In genomic region chr12:92120164-92120815, GRCm38 (mm10) we compare ENCODE assay signal across 22 mouse cellular contexts.
DNase-seq lines count a peak whose midpoint lies in the region; ATAC-seq and TF ChIP-seq lines count a peak whose summit lies in the region.
"Had no signal": no experiment of that assay in that cellular context is flagged by ENCODE, and none has a peak within 500 bp of the region (broad histone marks: within the 10 kb centered on the region; RNA-seq: fewer than 3 reads in every experiment).

No protein-coding gene starts in this region.

- intact Hi-C loops in gastrocnemius, postnatal 36 days (cut with DNase I): no loop called here

- H3K4me1 ChIP-seq in heart, embryonic 10.5 days: no peaks in the 10 kb centered on the region
- H3K4me1 ChIP-seq in limb, embryonic 14.5 days (ENCODE audit: control insufficient read depth, insufficient read depth, low read length): no peaks in the 10 kb centered on the region
- no peaks in the 10 kb centered on the region for H3K4me1 ChIP-seq in neural tube, embryonic 15.5 days
- H3K4me1 ChIP-seq: embryonic facial prominence, embryonic 15.5 days; forebrain, embryonic 10.5 days; heart, embryonic 13.5 days; hindbrain, embryonic 10.5 days had no signal

- H3K9me3 ChIP-seq in heart, embryonic 10.5 days: no peaks in the 10 kb centered on the region
- no peaks in the 10 kb centered on the region for H3K9me3 ChIP-seq in limb, embryonic 14.5 days (ENCODE audit: control insufficient read depth, low read length)
- H3K9me3 ChIP-seq in neural tube, embryonic 15.5 days (replicated peaks): no peaks in the 10 kb centered on the region
- H3K9me3 ChIP-seq: embryonic facial prominence, embryonic 15.5 days; forebrain, embryonic 10.5 days; hindbrain, embryonic 10.5 days had no signal

- H3K27ac ChIP-seq in heart, embryonic 10.5 days: no peak overlapping the region
- no peak overlapping the region for H3K27ac ChIP-seq in limb, embryonic 14.5 days (replicated peaks; ENCODE audit: low read depth, low read length)
- H3K27ac ChIP-seq in neural tube, embryonic 15.5 days (replicated peaks): no peak overlapping the region
- H3K27ac ChIP-seq: embryonic facial prominence, embryonic 15.5 days; forebrain, embryonic 10.5 days; heart, embryonic 13.5 days; hindbrain, embryonic 10.5 days; hindbrain, embryonic 14.5 days had no signal

- H3K36me3 ChIP-seq in heart, embryonic 10.5 days: no peaks in the 10 kb centered on the region
- no peaks in the 10 kb centered on the region for H3K36me3 ChIP-seq in limb, embryonic 14.5 days (ENCODE audit: control insufficient read depth, insufficient read depth, low read length)
- no peaks in the 10 kb centered on the region for H3K36me3 ChIP-seq in neural tube, embryonic 15.5 days
- H3K36me3 ChIP-seq: embryonic facial prominence, embryonic 15.5 days; forebrain, embryonic 10.5 days; heart, embryonic 13.5 days; hindbrain, embryonic 10.5 days had no signal

- H3K4me2 ChIP-seq in limb, embryonic 14.5 days (replicated peaks; ENCODE audit: low read depth, low read length, severe bottlenecking): no peak overlapping the region
- H3K4me2 ChIP-seq in neural tube, embryonic 15.5 days: no peak overlapping the region
- H3K4me2 ChIP-seq: embryonic facial prominence, embryonic 15.5 days; heart, embryonic 13.5 days; hindbrain, embryonic 14.5 days had no signal

- peak; percentile 24 for DNase-seq in gastrocnemius, postnatal 25 days
- DNase-seq in gastrocnemius, postnatal 36 days: no peak
- peak; percentile 5 for DNase-seq in heart, postnatal 4 days
- no peak for DNase-seq in heart, embryonic 10.5 days (ENCODE audit: low spot score)
- peak; percentile 60 for DNase-seq in limb, embryonic 14.5 days (ENCODE audit: low spot score)
- peak; percentile 8 for DNase-seq in skeletal muscle tissue, adult 2 months (ENCODE audit: low read depth, low spot score)
- DNase-seq: adrenal gland, postnatal 25 days; cerebellum, adult 18-20 months; cerebellum, adult 9-11 months; cerebellum, postnatal 36 days had no signal

- no peaks in the 10 kb centered on the region for H3K27me3 ChIP-seq in heart, embryonic 10.5 days (ENCODE audit: insufficient read depth, poor library complexity, severe bottlenecking)
- no peaks in the 10 kb centered on the region for H3K27me3 ChIP-seq in limb, embryonic 14.5 days (ENCODE audit: control insufficient read depth, insufficient read depth, low read length)
- no peaks in the 10 kb centered on the region for H3K27me3 ChIP-seq in neural tube, embryonic 15.5 days (replicated peaks)
- H3K27me3 ChIP-seq: CH12.LX; embryonic facial prominence, embryonic 15.5 days; heart, embryonic 13.5 days; Patski had no signal

- ATAC-seq in limb, embryonic 14.5 days (ENCODE audit: low FRiP score, low read depth): peak; percentile 84
- ATAC-seq in neural tube, embryonic 15.5 days (ENCODE audit: low FRiP score): no peak
- ATAC-seq: activated CD4-positive, CD25-positive, alpha-beta regulatory T cell, adult 4 months; forebrain, embryonic 14.5 days; intestine, embryonic 16.5 days; Patski had no signal

- TF ChIP-seq POLR2A in limb, embryonic 14.5 days (IDR thresholded peaks at IDR 0.05; ENCODE audit: borderline replicate concordance, extremely low read depth, insufficient read depth, insufficient read length): no peak

- H3K4me3 ChIP-seq in heart, embryonic 10.5 days: no peak overlapping the region
- H3K4me3 ChIP-seq in limb, embryonic 14.5 days (replicated peaks; ENCODE audit: low read length): no peak overlapping the region
- H3K4me3 ChIP-seq in neural tube, embryonic 15.5 days (replicated peaks): no peak overlapping the region
- H3K4me3 ChIP-seq: embryonic facial prominence, embryonic 15.5 days; erythroblast, embryonic 14.5 days; forebrain, embryonic 10.5 days; heart, embryonic 13.5 days; hindbrain, embryonic 10.5 days had no signal

- WGBS in heart, embryonic 10.5 days: 76% methylated on average over 6 of the region's 6 CpGs
- WGBS in limb, embryonic 14.5 days: 33% methylated on average over 6 of the region's 6 CpGs
- WGBS in neural tube, embryonic 15.5 days: 75% methylated on average over 6 of the region's 6 CpGs

- H3K9ac ChIP-seq in limb, embryonic 14.5 days (ENCODE audit: low read depth, low read length, severe bottlenecking): no peak overlapping the region
- no peak overlapping the region for H3K9ac ChIP-seq in neural tube, embryonic 15.5 days (replicated peaks)
- H3K9ac ChIP-seq: embryonic facial prominence, embryonic 15.5 days; heart, embryonic 13.5 days; hindbrain, embryonic 14.5 days had no signal

Comparison
In these comparisons a context has a peak if more than half of its experiments do, and no peak if none do; other contexts are left out.
1. DNase-seq: peak in gastrocnemius, postnatal 25 days (single experiment), heart, postnatal 4 days (single experiment), limb, embryonic 14.5 days (single experiment) and skeletal muscle tissue, adult 2 months (single experiment); none in gastrocnemius, postnatal 36 days (0 of 2) and heart, embryonic 10.5 days (single experiment).